Mouse (Mus musculus): ENCODE data around the gene S100a13.

DNA sequence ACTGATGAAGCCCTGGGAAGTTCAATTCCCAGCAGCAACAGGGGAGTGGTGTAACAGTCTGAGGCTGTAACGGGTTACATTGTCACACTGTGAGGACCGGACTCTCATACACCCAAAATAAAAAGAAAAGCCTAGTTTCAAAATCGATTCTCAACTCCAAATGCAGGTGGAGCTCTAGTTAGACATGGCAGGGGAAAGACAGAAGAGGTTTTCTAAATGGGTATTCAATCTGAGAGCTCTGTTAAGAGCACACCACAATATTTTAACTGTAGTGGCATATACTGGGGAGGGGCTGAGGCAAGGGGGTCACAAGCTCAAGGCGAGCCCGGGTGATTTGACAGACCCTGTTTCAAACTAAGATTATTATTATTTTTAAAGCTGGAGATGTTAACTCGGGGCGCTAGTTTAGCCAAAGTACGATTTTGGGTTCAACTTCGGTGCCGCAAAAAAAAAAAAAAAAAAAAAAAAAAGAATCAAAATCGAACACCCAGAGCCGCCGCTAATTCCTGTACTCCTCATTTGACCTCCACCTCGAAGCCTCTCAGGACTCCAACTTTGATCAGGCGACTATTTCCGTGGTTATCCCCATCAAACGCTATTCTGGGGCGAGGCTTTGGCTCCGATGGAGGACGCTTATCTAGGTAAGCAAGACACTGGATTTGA lies 5.8 kb upstream of the S100a13 start:
- TF ChIP-seq CTCF (IDR thresholded peaks at IDR 0.05; ENCODE audit: borderline replicate concordance, control insufficient read depth, extremely low read depth, insufficient read depth, low read length, poor library complexity) (0 out of 2 replicates have a peak, but pooled peaks have one; percentile 35), POLR2A (IDR thresholded peaks at IDR 0.05; ENCODE audit: control insufficient read depth, extremely low read depth, insufficient read depth, low read length, poor library complexity) (no peak)
